Mouse (Mus musculus) limb, embryonic 10.5 days (tissue): Measurements from ENCODE around the gene Pold2. TPM values are rescaled to one million over a fixed set of nuclear protein-coding genes. Genes with fewer than 3 reads are reported as not detected.

Experiments
- DNase-seq: peaks from one replicate; pipeline ENCODE4 v3.0.0-alpha.2; 2017; ENCODE audit warnings: low spot score
- H3K27ac ChIP-seq: fragments of 300-500 bp; sonication (generic); 2 replicates; pipeline ENCODE4 v1.5.1; 2016; ENCODE audit warnings: mild to moderate bottlenecking
- H3K27me3 ChIP-seq: fragments of 300-500 bp; sonication (generic); 2 replicates; pipeline ENCODE4 v1.6.1; 2016; ENCODE audit warnings: low read depth, mild to moderate bottlenecking; ENCODE audit not compliant: poor library complexity, severe bottlenecking
- H3K36me3 ChIP-seq: fragments of 300-500 bp; sonication (generic); 2 replicates; pipeline ENCODE4 v1.6.1; 2016; ENCODE audit warnings: mild to moderate bottlenecking, moderate library complexity
- H3K4me1 ChIP-seq: fragments of 300-500 bp; sonication (generic); 2 replicates; pipeline ENCODE4 v1.6.1; 2016
- H3K4me3 ChIP-seq: fragments of 300-500 bp; sonication (generic); 2 replicates; pipeline ENCODE4 v1.5.1; 2016; ENCODE audit warnings: mild to moderate bottlenecking, moderate library complexity
- H3K9me3 ChIP-seq: fragments of 300-500 bp; sonication (generic); replicated peaks from 2 replicates; pipeline ENCODE4 v1.6.1; 2016; ENCODE audit warnings: mild to moderate bottlenecking
- WGBS: fragments of 180-500 bp; shearing (Covaris S2); methylation state at CpG from one replicate; pipeline ENCODE4 v1.1.7; 2016; 5-methylcytosine and 5-hydroxymethylcytosine counted together
- polyA plus RNA-seq: library from polyadenylated mRNA; unstranded; fragments of >200 nt; fragmentation: Nextera tagmentation; extraction: Ambion mirVana; gene quantifications from 2 replicates; pipeline ENCODE4 v1.2.1, GENCODE M21; 2016

The Pold2 gene
- polyA plus RNA-seq, result 165 and 175 TPM in 2 replicates

- Histone ChIP-seq H3K4me3 (peak within 1 kb of the TSS; percentile 73), H3K27me3 (no peaks in the 10 kb centered on the region), H3K27ac (peak within 1 kb of the TSS; percentile 90), H3K36me3 (peaks cover 38% of the 10 kb centered on the region), H3K4me1 (peaks cover 34% of the 10 kb centered on the region), H3K9me3 (no peaks in the 10 kb centered on the region)
- under 1% methylated on average over 52 of the region's 52 CpGs for WGBS
- peak; percentile 99 for DNase-seq
Measured at GRCm38 (mm10) chr11:5877921-5878526, at the start of gene Pold2. Pold2 (minus strand) TSS chr11:5878292.

- no peaks in the 10 kb centered on the region for H3K4me1 ChIP-seq
- DNase-seq, result no peak
- WGBS, result 89% methylated on average over 3 of the region's 3 CpGs
- H3K4me3 ChIP-seq, result no peak overlapping the region
- no peaks in the 10 kb centered on the region for H3K36me3 ChIP-seq
- H3K27ac ChIP-seq, result no peak overlapping the region
- H3K27me3 ChIP-seq, result no peaks in the 10 kb centered on the region
- no peaks in the 10 kb centered on the region for H3K9me3 ChIP-seq
Measured at GRCm38 (mm10) chr11:5926696-5927220, 48.7 kb upstream of the Pold2 start.

- Histone ChIP-seq H3K27ac (no peak overlapping the region), H3K27me3 (no peaks in the 10 kb centered on the region), H3K4me1 (peaks cover 5% of the 10 kb centered on the region; the same call in 1 of the 2 replicates), H3K36me3 (no peaks in the 10 kb centered on the region), H3K9me3 (no peaks in the 10 kb centered on the region), H3K4me3 (no peak overlapping the region)
- DNase-seq, result no peak
- 60% methylated on average over 8 of the region's 8 CpGs for whole genome bisulfite sequencing
Measured at GRCm38 (mm10) chr11:5924699-5925098, 46.6 kb upstream of the Pold2 start.

GRCm38 (mm10) chr11:5920323-5920960 lies 42.4 kb upstream of the Pold2 start:
- H3K27ac ChIP-seq, result no peak overlapping the region
- 0 out of 2 replicates have a peak, but pooled peaks cover 6% of the 10 kb centered on the region for H3K27me3 ChIP-seq
- H3K9me3 ChIP-seq, result no peaks in the 10 kb centered on the region
- no peaks in the 10 kb centered on the region for H3K36me3 ChIP-seq
- WGBS, result 26% methylated on average over 17 of the region's 17 CpGs
- H3K4me3 ChIP-seq, result 0 out of 2 replicates have a peak overlapping the region, but pooled peaks have one; percentile 11
- DNase-seq, result no peak
- peaks cover 9% of the 10 kb centered on the region for H3K4me1 ChIP-seq

GRCm38 (mm10) chr11:5919606-5920005 lies 41.5 kb upstream of the Pold2 start:
- DNase-seq, result no peak
- H3K4me1 ChIP-seq, result peaks cover 9% of the 10 kb centered on the region

GRCm38 (mm10) chr11:5918111-5918510 lies 40.0 kb upstream of the Pold2 start:
- Histone ChIP-seq H3K4me1 (peaks cover 9% of the 10 kb centered on the region), H3K36me3 (no peaks in the 10 kb centered on the region), H3K27me3 (peaks cover 14% of the 10 kb centered on the region; the same call in 1 of the 2 replicates), H3K4me3 (no peak overlapping the region), H3K9me3 (no peaks in the 10 kb centered on the region), H3K27ac (no peak overlapping the region)
- 48% methylated on average over 2 of the region's 2 CpGs for WGBS
- DNase-seq, result no peak

More at GRCm38 (mm10) chr11:5919606-5920005, 41.5 kb upstream of the Pold2 start:
- H3K36me3 ChIP-seq, result no peaks in the 10 kb centered on the region
- no peak overlapping the region for H3K4me3 ChIP-seq
- 90% methylated on average over 4 of the region's 4 CpGs for WGBS
- H3K27ac ChIP-seq, result no peak overlapping the region
- no peaks in the 10 kb centered on the region for H3K9me3 ChIP-seq
- peaks cover 13% of the 10 kb centered on the region; the same call in 1 of the 2 replicates for H3K27me3 ChIP-seq

GRCm38 (mm10) chr11:5916178-5916548 lies 38.1 kb upstream of the Pold2 start:
- peaks cover 14% of the 10 kb centered on the region; the same call in 1 of the 2 replicates for H3K27me3 ChIP-seq
- H3K36me3 ChIP-seq, result no peaks in the 10 kb centered on the region
- DNase-seq, result no peak
- no peaks in the 10 kb centered on the region for H3K9me3 ChIP-seq
- no peak overlapping the region for H3K27ac ChIP-seq
- H3K4me1 ChIP-seq, result peaks cover 9% of the 10 kb centered on the region
- 74% methylated on average over 8 of the region's 8 CpGs for WGBS
- no peak overlapping the region for H3K4me3 ChIP-seq

- no peak overlapping the region for H3K27ac ChIP-seq
- WGBS, result 85% methylated on average over 5 of the region's 5 CpGs
Measured at GRCm38 (mm10) chr11:5915429-5916177, 37.5 kb upstream of the Pold2 start.

GRCm38 (mm10) chr11:5914940-5915339 lies 36.8 kb upstream of the Pold2 start:
- peak; percentile 24 for DNase-seq
- no peaks in the 10 kb centered on the region for H3K9me3 ChIP-seq
- H3K4me3 ChIP-seq, result no peak overlapping the region
- peaks cover 14% of the 10 kb centered on the region; the same call in 1 of the 2 replicates for H3K27me3 ChIP-seq
- no peak overlapping the region for H3K27ac ChIP-seq
- peaks cover 4% of the 10 kb centered on the region; the same call in 1 of the 2 replicates for H3K4me1 ChIP-seq
- H3K36me3 ChIP-seq, result no peaks in the 10 kb centered on the region
- 60% methylated on average over 5 of the region's 5 CpGs for WGBS

More at GRCm38 (mm10) chr11:5915429-5916177, 37.5 kb upstream of the Pold2 start:
- H3K36me3 ChIP-seq, result no peaks in the 10 kb centered on the region
- peaks cover 9% of the 10 kb centered on the region for H3K4me1 ChIP-seq
- H3K4me3 ChIP-seq, result no peak overlapping the region
- no peak for DNase-seq
- H3K27me3 ChIP-seq, result peaks cover 14% of the 10 kb centered on the region; the same call in 1 of the 2 replicates
- no peaks in the 10 kb centered on the region for H3K9me3 ChIP-seq

GRCm38 (mm10) chr11:5913936-5914335 lies 35.8 kb upstream of the Pold2 start:
- 81% methylated on average over 4 of the region's 4 CpGs for WGBS
- H3K36me3 ChIP-seq, result no peaks in the 10 kb centered on the region
- peak; percentile 23 for DNase-seq
- no peaks in the 10 kb centered on the region for H3K9me3 ChIP-seq
- no peak overlapping the region for H3K27ac ChIP-seq
- H3K27me3 ChIP-seq, result peaks cover 14% of the 10 kb centered on the region; the same call in 1 of the 2 replicates
- H3K4me3 ChIP-seq, result no peak overlapping the region
- H3K4me1 ChIP-seq, result peaks cover 4% of the 10 kb centered on the region; the same call in 1 of the 2 replicates

GRCm38 (mm10) chr11:5913256-5913655 lies 35.2 kb upstream of the Pold2 start:
- Histone ChIP-seq H3K27me3 (peaks cover 14% of the 10 kb centered on the region; the same call in 1 of the 2 replicates), H3K4me1 (peaks cover 4% of the 10 kb centered on the region; the same call in 1 of the 2 replicates), H3K4me3 (no peak overlapping the region), H3K27ac (no peak overlapping the region), H3K9me3 (no peaks in the 10 kb centered on the region), H3K36me3 (no peaks in the 10 kb centered on the region)
- DNase-seq, result no peak
- WGBS, result 79% methylated on average over 8 of the region's 8 CpGs

- WGBS, result 36% methylated on average over 5 of the region's 5 CpGs
- H3K36me3 ChIP-seq, result no peaks in the 10 kb centered on the region
- H3K4me3 ChIP-seq, result no peak overlapping the region
- no peak overlapping the region for H3K27ac ChIP-seq
- peak; percentile 53 for DNase-seq
- H3K9me3 ChIP-seq, result no peaks in the 10 kb centered on the region
- no peaks in the 10 kb centered on the region for H3K4me1 ChIP-seq
- peaks cover 14% of the 10 kb centered on the region; the same call in 1 of the 2 replicates for H3K27me3 ChIP-seq
Measured at GRCm38 (mm10) chr11:5912635-5913034, 34.5 kb upstream of the Pold2 start.
